Mouse (Mus musculus) heart, adult 10 weeks (tissue): ENCODE results near the gene Anxa2. TPM values are rescaled to one million over a fixed set of nuclear protein-coding genes. Genes with fewer than 3 reads are reported as not detected.

ENCODE experiments used
- polyA plus RNA-seq: library from polyadenylated mRNA; stranded (reverse); fragments of 350-450 nt; fragmentation: Illumina TruSeq; extraction: RNeasy Lipid Tissue Mini Kit (QIAGEN cat#74804); gene quantifications from one replicate; pipeline ENCODE4 v1.2.3, GENCODE M21; 2014; ENCODE audit warnings: low read depth, low replicate concordance

Anxa2 gene
- polyA plus RNA-seq, result 99.3 TPM

DNA sequence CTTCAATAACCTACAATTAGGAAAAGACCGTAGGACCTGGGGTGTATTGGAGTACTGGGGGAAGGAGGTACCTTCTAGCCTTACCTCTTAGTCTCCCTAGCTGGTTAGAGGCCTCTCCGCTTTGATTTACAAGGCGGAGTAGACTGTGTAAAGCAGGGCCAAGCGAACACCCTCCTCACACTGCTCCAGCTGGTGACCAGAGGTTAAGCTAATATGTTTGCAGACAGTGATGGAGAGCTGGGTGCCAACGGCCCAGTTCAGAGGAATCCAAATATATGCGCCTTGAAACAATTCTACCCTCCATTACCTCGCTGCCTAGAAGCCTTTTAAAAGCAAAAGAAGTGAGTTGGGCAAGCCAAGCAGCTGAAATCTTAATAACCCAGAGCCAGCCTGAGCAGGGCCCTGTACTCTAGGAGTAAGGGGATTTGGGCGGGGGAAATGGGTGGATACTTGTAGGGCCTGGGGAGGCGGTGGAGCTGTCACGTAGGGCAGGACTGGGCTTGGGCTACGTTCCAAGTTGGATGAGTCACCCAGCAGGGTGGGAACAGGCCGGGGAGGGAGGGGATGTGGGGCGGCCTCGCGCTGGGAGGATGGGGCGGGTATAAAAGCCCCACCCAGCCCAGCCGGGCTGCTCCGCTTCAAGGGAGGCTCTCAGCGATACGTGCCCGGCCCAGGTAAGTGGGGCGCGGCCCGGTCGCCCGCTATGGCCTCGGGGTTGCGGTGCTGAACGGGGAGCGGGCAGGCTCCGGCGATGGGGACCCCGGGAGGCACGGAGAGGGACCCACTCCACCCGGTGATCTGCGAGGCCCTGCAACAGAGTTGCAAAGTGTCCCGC is at the start of gene Anxa2:
TSS of gene Anxa2 (plus strand) at position 555 of the 835 bp plus-strand sequence.

Other genes starting within 250 kb of the Anxa2 start
- 5.5 TPM for gene Ice2, start 55.7 kb upstream of the Anxa2 start, polyA plus RNA-seq